Mouse (Mus musculus) liver, embryonic 11.5 days (tissue): ENCODE data around the gene Cbln1. TPM values are rescaled to one million over a fixed set of nuclear protein-coding genes. Genes with fewer than 3 reads are reported as not detected.

Experiments used
- ATAC-seq: fragments of 200-750 bp; cut with Nextera tagmentation; replicated peaks from 2 replicates; pipeline ENCODE4 v1.8.0; 2017; ENCODE audit warnings: moderate number of reproducible peaks, mild to moderate bottlenecking, moderate TSS enrichment, moderate library complexity; ENCODE audit not compliant: low FRiP score
- DNase-seq: peaks from one replicate; pipeline ENCODE4 v3.0.0-alpha.2; 2017; ENCODE audit warnings: low spot score
- H3K27ac ChIP-seq: fragments of 300-500 bp; sonication (generic); 2 replicates; pipeline ENCODE4 v1.5.1; 2014; ENCODE audit warnings: mild to moderate bottlenecking, low read depth, low read length, control low read depth
- H3K27me3 ChIP-seq: fragments of 300-500 bp; sonication (generic); replicated peaks from 2 replicates; pipeline ENCODE4 v1.6.1; 2014; ENCODE audit warnings: low read length, mixed read lengths; ENCODE audit not compliant: control insufficient read depth, insufficient read depth
- H3K36me3 ChIP-seq: fragments of 300-500 bp; sonication (generic); 2 replicates; pipeline ENCODE4 v1.6.1; 2014; ENCODE audit warnings: mild to moderate bottlenecking, low read length, moderate library complexity, mixed read lengths; ENCODE audit not compliant: control insufficient read depth, insufficient read depth
- H3K4me1 ChIP-seq: fragments of 300-500 bp; sonication (generic); replicated peaks from 2 replicates; pipeline ENCODE4 v1.6.1; 2014; ENCODE audit warnings: low read length, mixed read lengths; ENCODE audit not compliant: control insufficient read depth, insufficient read depth
- H3K4me2 ChIP-seq: fragments of 300-500 bp; sonication (generic); 2 replicates; pipeline ENCODE4 v1.6.1; 2014; ENCODE audit warnings: mild to moderate bottlenecking, control low read depth, moderate library complexity
- H3K4me3 ChIP-seq: fragments of 300-500 bp; sonication (generic); 2 replicates; pipeline ENCODE4 v1.5.1; 2014; ENCODE audit warnings: low read depth, low read length, control low read depth
- H3K9ac ChIP-seq: fragments of 300-500 bp; sonication (generic); 2 replicates; pipeline ENCODE4 v1.6.1; 2014; ENCODE audit warnings: low read depth, low read length, control low read depth
- H3K9me3 ChIP-seq: fragments of 300-500 bp; sonication (generic); 2 replicates; pipeline ENCODE4 v1.6.1; 2016; ENCODE audit warnings: low read length, inconsistent platforms, mixed read lengths; ENCODE audit not compliant: control insufficient read depth
- WGBS: fragments of 180-500 bp; shearing (Covaris S2); extraction: QIAGEN DNeasy Blood & Tissue Kit; methylation state at CpG from one replicate; pipeline ENCODE4 v1.1.7; 2014; 5-methylcytosine and 5-hydroxymethylcytosine counted together
- polyA plus RNA-seq: library from polyadenylated mRNA; unstranded; fragments of >200 nt; fragmentation: Nextera tagmentation; extraction: Ambion mirVana; gene quantifications from 2 replicates; pipeline ENCODE4 v1.2.1, GENCODE M21; 2014

The Cbln1 gene
- polyA plus RNA-seq, 1 experiment from 2014 or later, result 0.43 TPM

- no peak for DNase-seq
- ATAC-seq, result no peak
- H3K4me1 ChIP-seq, result no peaks in the 10 kb centered on the region
- WGBS, result 60% methylated on average over 1 of the region's 1 CpGs
- H3K9ac ChIP-seq, result no peak overlapping the region
- peaks cover 72% of the 10 kb centered on the region for H3K27me3 ChIP-seq
- H3K9me3 ChIP-seq, result no peaks in the 10 kb centered on the region
- no peak overlapping the region for H3K4me2 ChIP-seq
- H3K4me3 ChIP-seq, result no peak overlapping the region
- no peak overlapping the region for H3K27ac ChIP-seq
- H3K36me3 ChIP-seq, result no peaks in the 10 kb centered on the region
Measured at GRCm38 (mm10) chr8:87466936-87467602, 5.3 kb downstream of the Cbln1 start.

GRCm38 (mm10) chr8:87466335-87466734 is 6.1 kb downstream of the Cbln1 start:
- Histone ChIP-seq H3K9ac (no peak overlapping the region), H3K4me1 (no peaks in the 10 kb centered on the region), H3K4me3 (no peak overlapping the region), H3K9me3 (no peaks in the 10 kb centered on the region), H3K4me2 (no peak overlapping the region), H3K27me3 (peaks cover 65% of the 10 kb centered on the region), H3K27ac (no peak overlapping the region), H3K36me3 (no peaks in the 10 kb centered on the region)
- WGBS, result 49% methylated on average over 6 of the region's 6 CpGs
- DNase-seq, result no peak
- no peak for ATAC-seq

- H3K27me3 ChIP-seq, result peaks cover 46% of the 10 kb centered on the region
- no peaks in the 10 kb centered on the region for H3K9me3 ChIP-seq
- DNase-seq (no peak), ATAC-seq (no peak)
- no peak overlapping the region for H3K4me3 ChIP-seq
- 82% methylated on average over 3 of the region's 3 CpGs for WGBS
- H3K9ac ChIP-seq, result no peak overlapping the region
- H3K36me3 ChIP-seq, result no peaks in the 10 kb centered on the region
- no peak overlapping the region for H3K4me2 ChIP-seq
- H3K4me1 ChIP-seq, result no peaks in the 10 kb centered on the region
- H3K27ac ChIP-seq, result no peak overlapping the region
Measured at GRCm38 (mm10) chr8:87464446-87464845, 8.0 kb downstream of the Cbln1 start.

- Histone ChIP-seq H3K9me3 (no peaks in the 10 kb centered on the region), H3K27me3 (peaks cover 20% of the 10 kb centered on the region), H3K9ac (no peak overlapping the region), H3K4me3 (no peak overlapping the region), H3K27ac (no peak overlapping the region), H3K4me1 (no peaks in the 10 kb centered on the region), H3K4me2 (no peak overlapping the region), H3K36me3 (no peaks in the 10 kb centered on the region)
- ATAC-seq, result no peak
- 58% methylated on average over 5 of the region's 5 CpGs for WGBS
- no peak for DNase-seq
Measured at GRCm38 (mm10) chr8:87461801-87462200, 10.6 kb downstream of the Cbln1 start.

DNA sequence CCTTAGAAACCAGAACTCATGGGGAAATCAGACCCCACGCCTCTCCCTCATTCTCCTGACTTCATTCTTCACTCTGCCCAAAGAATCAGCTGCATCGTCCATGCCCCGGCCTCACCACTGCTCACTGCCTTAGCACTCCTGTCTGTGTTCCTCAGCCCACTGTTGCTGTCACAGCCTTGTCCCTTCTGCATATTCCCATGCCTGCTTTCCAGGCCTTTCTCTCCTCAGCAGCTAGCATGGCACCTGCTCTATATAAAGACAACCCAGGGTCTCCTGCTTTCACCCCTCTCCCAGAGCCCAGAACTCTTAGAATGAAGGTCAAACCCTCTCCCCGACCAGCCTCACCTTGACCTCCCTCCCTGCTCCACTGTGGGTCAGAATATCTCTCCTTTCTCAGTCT is 15.5 kb downstream of the Cbln1 start:
- no peak overlapping the region for H3K9ac ChIP-seq
- H3K4me3 ChIP-seq, result no peak overlapping the region
- H3K27me3 ChIP-seq, result no peaks in the 10 kb centered on the region
- no peak overlapping the region for H3K4me2 ChIP-seq
- no peak overlapping the region for H3K27ac ChIP-seq
- ATAC-seq (no peak), DNase-seq (no peak)
- H3K9me3 ChIP-seq, result no peaks in the 10 kb centered on the region
- 83% methylated on average over 4 of the region's 4 CpGs for WGBS
- H3K36me3 ChIP-seq, result no peaks in the 10 kb centered on the region
- H3K4me1 ChIP-seq, result no peaks in the 10 kb centered on the region

DNA sequence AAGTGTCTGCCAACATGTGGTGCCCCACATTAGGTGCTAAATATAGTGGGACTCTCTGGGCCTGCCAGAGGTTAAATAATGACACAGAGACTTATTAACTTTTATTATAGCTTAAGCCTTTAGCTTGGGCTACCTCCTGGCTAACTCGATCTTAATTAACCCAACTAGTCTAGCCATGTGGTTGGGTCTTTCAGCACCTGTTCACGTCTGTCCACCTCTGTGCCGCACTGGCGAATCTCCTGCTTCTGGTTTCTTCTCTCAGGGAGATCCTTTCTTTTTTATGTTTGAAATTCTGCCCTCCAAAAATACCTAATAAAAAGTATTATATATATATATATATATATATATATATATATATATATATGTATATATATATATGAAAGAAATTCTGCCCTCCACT is 19.6 kb downstream of the Cbln1 start:
- ATAC-seq (no peak), DNase-seq (no peak)
- 84% methylated on average over 4 of the region's 4 CpGs for WGBS
- Histone ChIP-seq H3K4me2 (no peak overlapping the region), H3K4me1 (no peaks in the 10 kb centered on the region), H3K27ac (no peak overlapping the region), H3K9me3 (no peaks in the 10 kb centered on the region), H3K27me3 (no peaks in the 10 kb centered on the region), H3K4me3 (no peak overlapping the region), H3K9ac (no peak overlapping the region), H3K36me3 (no peaks in the 10 kb centered on the region)

GRCm38 (mm10) chr8:87451737-87452136 is 20.7 kb downstream of the Cbln1 start:
- H3K4me1 ChIP-seq, result no peaks in the 10 kb centered on the region
- ATAC-seq (no peak), DNase-seq (no peak)
- 78% methylated on average over 2 of the region's 2 CpGs for WGBS
- no peaks in the 10 kb centered on the region for H3K27me3 ChIP-seq
- H3K27ac ChIP-seq, result no peak overlapping the region
- H3K9ac ChIP-seq, result no peak overlapping the region
- H3K36me3 ChIP-seq, result no peaks in the 10 kb centered on the region
- H3K9me3 ChIP-seq, result no peaks in the 10 kb centered on the region
- no peak overlapping the region for H3K4me3 ChIP-seq
- no peak overlapping the region for H3K4me2 ChIP-seq

DNA sequence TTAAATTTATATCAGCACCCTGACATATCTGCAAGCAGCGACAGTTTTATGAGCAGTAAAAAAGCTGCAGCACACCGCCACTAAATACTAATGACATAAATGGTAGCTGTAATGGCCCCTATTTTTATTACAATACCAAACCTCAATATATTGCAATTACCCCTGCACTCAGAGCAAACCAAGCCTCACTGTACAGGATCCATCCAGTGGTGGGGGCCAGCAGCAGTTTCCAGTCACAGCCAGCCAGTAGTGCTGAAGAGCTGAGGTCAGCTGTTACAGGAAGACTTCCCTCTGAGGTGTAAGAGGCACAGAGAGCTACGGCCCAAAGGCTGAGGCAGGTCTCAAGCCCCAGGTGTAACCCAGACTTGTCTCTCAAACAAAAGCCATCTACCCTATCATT is 37.8 kb downstream of the Cbln1 start:
- no peaks in the 10 kb centered on the region for H3K27me3 ChIP-seq
- WGBS, result 70% methylated on average over 3 of the region's 3 CpGs
- ATAC-seq (no peak), DNase-seq (no peak)
- H3K27ac ChIP-seq, result no peak overlapping the region
- no peaks in the 10 kb centered on the region for H3K4me1 ChIP-seq
- H3K36me3 ChIP-seq, result no peaks in the 10 kb centered on the region
- no peak overlapping the region for H3K4me3 ChIP-seq
- no peak overlapping the region for H3K4me2 ChIP-seq
- no peaks in the 10 kb centered on the region for H3K9me3 ChIP-seq
- H3K9ac ChIP-seq, result no peak overlapping the region

- no peak overlapping the region for H3K4me3 ChIP-seq
- H3K27me3 ChIP-seq, result no peaks in the 10 kb centered on the region
- H3K4me1 ChIP-seq, result no peaks in the 10 kb centered on the region
- no peaks in the 10 kb centered on the region for H3K9me3 ChIP-seq
- no peak overlapping the region for H3K27ac ChIP-seq
- ATAC-seq, result no peak
- no peak overlapping the region for H3K4me2 ChIP-seq
- H3K36me3 ChIP-seq, result no peaks in the 10 kb centered on the region
- no peak for DNase-seq
- H3K9ac ChIP-seq, result no peak overlapping the region
Measured at GRCm38 (mm10) chr8:87427188-87427587, 45.2 kb downstream of the Cbln1 start.
